Mouse (Mus musculus) kidney, adult 2 months (tissue): ENCODE measurements around the gene R3hdm4. TPM values are rescaled to one million over a fixed set of nuclear protein-coding genes. Genes with fewer than 3 reads are reported as not detected.

Source experiments
- DNase-seq: peaks from one replicate; pipeline ENCODE4 v3.0.0; 2021
- H3K27ac ChIP-seq: fragments of 200-500 bp; 2 replicates; pipeline ENCODE4 v1.5.1; 2012; ENCODE audit warnings: low read depth, low read length, control low read depth, inconsistent platforms; ENCODE audit not compliant: insufficient read depth
- H3K27me3 ChIP-seq: fragments of 200-500 bp; replicated peaks from 2 replicates; pipeline ENCODE4 v1.6.1; 2012; ENCODE audit warnings: mild to moderate bottlenecking, moderate library complexity, low read length, inconsistent platforms; ENCODE audit not compliant: control insufficient read depth, insufficient read depth
- H3K36me3 ChIP-seq: fragments of 200-500 bp; 2 replicates; pipeline ENCODE4 v1.6.1; 2012; ENCODE audit warnings: mild to moderate bottlenecking, moderate library complexity, low read length, inconsistent platforms; ENCODE audit not compliant: control insufficient read depth, insufficient read depth
- H3K4me1 ChIP-seq: fragments of 200-500 bp; 2 replicates; pipeline ENCODE4 v1.6.1; 2011; ENCODE audit warnings: low read length; ENCODE audit not compliant: control insufficient read depth, insufficient read depth
- H3K4me3 ChIP-seq: fragments of 200-500 bp; 2 replicates; pipeline ENCODE4 v1.5.1; 2011; ENCODE audit warnings: mild to moderate bottlenecking, low read depth, low read length, control low read depth; ENCODE audit not compliant: insufficient read depth
- CTCF ChIP-seq: fragments of 200-500 bp; conservative IDR thresholded peaks from 2 replicates; pipeline ENCODE4 v1.5.1; 2011; ENCODE audit warnings: low read depth, mild to moderate bottlenecking, control low read depth, low read length, moderate library complexity, mixed read lengths; ENCODE audit not compliant: insufficient read depth, insufficient read length
- POLR2A ChIP-seq: fragments of 200-500 bp; IDR thresholded peaks from one replicate; pipeline ENCODE4 v1.6.1; 2011; ENCODE audit warnings: low read depth, low read length, control low read depth
- WGBS: fragments of 180-500 bp; shearing (Covaris S2); methylation state at CpG from one replicate; pipeline ENCODE4 v1.1.7; 2018; 5-methylcytosine and 5-hydroxymethylcytosine counted together
- polyA plus RNA-seq: library from polyadenylated mRNA; depleted of rRNA; stranded (reverse); fragments of >200 nt; gene quantifications from 2 replicates; pipeline ENCODE4 v1.2.3, GENCODE M21; 2012

Gene R3hdm4
- polyA plus RNA-seq, 1 experiment: 154 TPM

- Histone ChIP-seq H3K4me3 (no peak overlapping the region), H3K4me1 (peaks cover 11% of the 10 kb centered on the region), H3K27me3 (no peaks in the 10 kb centered on the region), H3K36me3 (no peaks in the 10 kb centered on the region), H3K27ac (no peak overlapping the region)
- DNase-seq: no peak
- TF ChIP-seq CTCF: no peak
- no peak for TF ChIP-seq POLR2A
- WGBS: 37% methylated on average over 26 of the region's 26 CpGs
Observed at GRCm38 (mm10) chr10:79920056-79920890, 735 bp downstream of the R3hdm4 start.

- no peak for DNase-seq
- no peak for TF ChIP-seq POLR2A
- TF ChIP-seq CTCF: no peak
- no peaks in the 10 kb centered on the region for H3K27me3 ChIP-seq
- no peak overlapping the region for H3K27ac ChIP-seq
- 10% methylated on average over 21 of the region's 21 CpGs for WGBS
- H3K4me3 ChIP-seq: 0 out of 2 replicates have a peak overlapping the region, but pooled peaks have one; percentile 32
- H3K4me1 ChIP-seq: peaks cover 12% of the 10 kb centered on the region
- H3K36me3 ChIP-seq: no peaks in the 10 kb centered on the region
Observed at GRCm38 (mm10) chr10:79919251-79919849, 1.7 kb downstream of the R3hdm4 start.

- WGBS: 39% methylated on average over 35 of the region's 35 CpGs
- no peak for DNase-seq
- no peaks in the 10 kb centered on the region for H3K27me3 ChIP-seq
Observed at GRCm38 (mm10) chr10:79918231-79919078, 2.6 kb downstream of the R3hdm4 start.

GRCm38 (mm10) chr10:79917532-79918100 lies 3.4 kb downstream of the R3hdm4 start:
- Histone ChIP-seq H3K36me3 (no peaks in the 10 kb centered on the region), H3K4me1 (peaks cover 12% of the 10 kb centered on the region), H3K4me3 (no peak overlapping the region), H3K27ac (no peak overlapping the region), H3K27me3 (no peaks in the 10 kb centered on the region)
- DNase-seq: no peak
- TF ChIP-seq CTCF: no peak
- TF ChIP-seq POLR2A: no peak
- 74% methylated on average over 5 of the region's 5 CpGs for WGBS

More at GRCm38 (mm10) chr10:79918231-79919078, 2.6 kb downstream of the R3hdm4 start:
- TF ChIP-seq CTCF: no peak
- TF ChIP-seq POLR2A: no peak
- Histone ChIP-seq H3K4me3 (peak overlapping the region; percentile 27; the same call in 1 of the 2 replicates), H3K36me3 (no peaks in the 10 kb centered on the region), H3K4me1 (peaks cover 12% of the 10 kb centered on the region), H3K27ac (no peak overlapping the region)

- peak; percentile 69 for TF ChIP-seq POLR2A
- no peak for TF ChIP-seq CTCF
- H3K4me3 ChIP-seq: peak within 1 kb of the TSS; percentile 98
- no peaks in the 10 kb centered on the region for H3K27me3 ChIP-seq
- H3K4me1 ChIP-seq: peaks cover 12% of the 10 kb centered on the region
- no peaks in the 10 kb centered on the region for H3K36me3 ChIP-seq
- DNase-seq: peak; percentile 89
- peak within 1 kb of the TSS; percentile 67 for H3K27ac ChIP-seq
- 1% methylated on average over 42 of the region's 42 CpGs for WGBS
Observed at GRCm38 (mm10) chr10:79916808-79917531, 4.0 kb downstream of the R3hdm4 start, which contains the start of gene Kiss1r. Kiss1r (plus strand) TSS chr10:79916971.

GRCm38 (mm10) chr10:79916081-79916480 lies 4.9 kb downstream of the R3hdm4 start:
- H3K36me3 ChIP-seq: no peaks in the 10 kb centered on the region
- 12% methylated on average over 8 of the region's 8 CpGs for WGBS
- TF ChIP-seq POLR2A (no peak), CTCF (no peak)
- no peaks in the 10 kb centered on the region for H3K27me3 ChIP-seq
- peaks cover 12% of the 10 kb centered on the region for H3K4me1 ChIP-seq
- H3K4me3 ChIP-seq: peak overlapping the region; percentile 98
- no peak overlapping the region; the same call in 1 of the 2 replicates for H3K27ac ChIP-seq
- DNase-seq: no peak
